Mouse (Mus musculus): ENCODE results near the gene Cyp2d22.

GRCm38 (mm10) chr15:82382441-82382840 is 2.4 kb upstream of the Cyp2d22 start:
- TF ChIP-seq EP300 (IDR thresholded peaks at IDR 0.05; ENCODE audit: insufficient read depth, low read depth, low read length) (no peak), CTCF (IDR thresholded peaks at IDR 0.05; ENCODE audit: low read depth, low read length) (no peak)
